Mouse (Mus musculus): ENCODE data around the gene Hnrnpu.
"Not testable (repeated sequence)": the region's sequence is repeated elsewhere in the genome, so short reads cannot be mapped to it uniquely, and the experiment has no call there.

The Hnrnpu gene

DNA sequence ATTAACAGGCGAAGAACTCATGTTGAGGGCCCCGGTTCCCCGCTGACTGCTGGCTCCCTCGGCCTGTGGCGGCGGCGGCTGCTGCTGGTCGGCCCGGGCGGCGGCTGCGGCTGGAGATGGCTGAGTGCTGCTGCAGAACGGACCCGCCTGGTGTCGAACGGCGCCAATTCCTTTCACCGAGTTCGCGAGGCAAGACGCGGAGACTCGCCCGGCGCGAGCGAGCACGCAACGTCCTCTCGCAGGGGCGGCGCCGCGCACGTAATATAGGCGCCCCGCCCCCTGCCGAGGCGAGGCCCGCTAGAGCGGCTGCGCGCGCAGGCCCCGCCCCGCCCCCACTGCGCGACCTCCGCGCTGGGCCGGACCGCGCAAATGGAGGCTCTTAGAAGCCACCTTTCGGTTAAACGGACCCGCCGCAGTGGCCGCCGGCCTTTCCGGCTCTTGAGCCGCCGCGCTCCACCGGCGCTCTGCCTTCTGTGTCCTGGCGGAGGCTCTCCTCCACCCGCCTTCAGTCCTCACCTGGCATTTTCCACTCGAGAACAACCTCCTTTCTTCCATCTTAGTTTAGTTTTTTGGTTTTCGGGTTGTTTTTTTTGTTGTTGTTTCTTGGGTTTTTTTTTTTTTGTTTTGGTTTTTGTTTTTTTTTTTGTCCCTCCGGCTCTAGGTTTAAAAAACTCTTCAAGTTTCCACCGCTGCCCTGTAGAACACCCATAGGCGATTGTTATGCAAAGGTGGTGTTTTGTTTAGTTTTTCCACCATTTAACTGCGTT, at the start of gene Hnrnpu:
TSS of gene Hnrnpu (minus strand) at position 247 of the 767 bp plus-strand sequence.
- DNase-seq (ENCODE audit: low spot score in 2 of 2): peak; percentile 96

DNA sequence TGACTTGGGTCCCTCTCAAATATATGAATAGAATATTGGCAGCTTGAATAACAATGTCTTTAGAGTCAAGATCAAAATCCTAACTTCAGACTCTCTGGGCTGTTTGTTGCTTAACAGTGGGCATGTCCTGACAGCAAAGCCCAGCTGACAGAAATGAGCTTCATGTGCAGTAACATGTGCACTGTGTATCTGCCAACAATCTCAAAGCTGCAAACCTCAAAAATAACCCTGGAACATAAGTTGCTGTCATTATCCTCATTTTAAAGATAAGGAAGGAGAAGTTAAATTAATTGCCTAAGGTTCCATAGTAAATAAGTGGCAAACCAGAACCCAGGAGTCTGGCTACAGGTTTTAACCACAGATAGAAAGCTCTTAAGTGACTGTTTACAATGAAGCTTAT, 44.6 kb upstream of the Hnrnpu start:
- no peak for DNase-seq (ENCODE audit: low spot score in 2 of 2)

DNA sequence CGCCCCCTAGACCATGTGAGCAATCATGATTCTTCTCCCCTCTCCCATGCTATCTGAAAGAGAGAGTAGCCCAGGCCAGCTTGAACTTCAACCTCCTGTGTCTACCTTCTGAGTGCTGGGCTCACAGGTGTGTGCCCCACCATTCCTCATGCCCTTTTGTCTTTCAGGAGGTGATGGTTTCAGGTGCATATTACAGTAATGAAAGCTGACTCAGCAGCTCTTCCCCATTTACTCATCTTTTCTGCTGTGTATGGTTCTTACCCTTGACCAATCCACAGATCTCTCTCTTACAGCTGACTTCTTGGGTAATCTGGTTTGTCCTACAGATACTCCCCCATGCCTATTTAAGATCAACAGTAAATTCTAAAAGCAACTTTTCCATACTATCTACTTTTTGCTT, 41.6 kb upstream of the Hnrnpu start:
- DNase-seq (ENCODE audit: low spot score in 2 of 2): no peak

GRCm38 (mm10) chr1:178378115-178378514, 40.5 kb upstream of the Hnrnpu start:
- DNase-seq (ENCODE audit: low spot score in 2 of 2): no peak

GRCm38 (mm10) chr1:178376907-178377306, 39.3 kb upstream of the Hnrnpu start:
- no peak for DNase-seq (ENCODE audit: low spot score in 2 of 2)

DNA sequence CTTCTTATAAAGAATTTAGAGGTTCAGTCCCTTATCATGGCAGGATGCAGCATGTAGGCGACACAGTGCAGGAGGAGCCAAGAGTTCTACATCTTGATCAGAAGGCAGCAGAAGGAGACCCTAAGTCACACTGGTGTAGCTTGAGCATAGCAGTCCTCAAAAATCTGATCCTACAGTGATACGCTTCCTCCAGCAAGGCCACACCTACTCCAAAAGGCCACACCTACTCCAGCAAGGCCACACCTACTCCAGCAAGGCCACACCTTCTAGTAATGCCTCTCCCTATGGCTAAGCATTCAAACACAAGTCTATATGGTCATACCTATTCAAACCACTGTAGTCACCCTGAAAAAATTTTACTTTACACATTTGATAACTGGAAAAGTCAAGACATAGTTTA, 38.5 kb upstream of the Hnrnpu start:
- DNase-seq (ENCODE audit: low spot score in 2 of 2): no peak

DNA sequence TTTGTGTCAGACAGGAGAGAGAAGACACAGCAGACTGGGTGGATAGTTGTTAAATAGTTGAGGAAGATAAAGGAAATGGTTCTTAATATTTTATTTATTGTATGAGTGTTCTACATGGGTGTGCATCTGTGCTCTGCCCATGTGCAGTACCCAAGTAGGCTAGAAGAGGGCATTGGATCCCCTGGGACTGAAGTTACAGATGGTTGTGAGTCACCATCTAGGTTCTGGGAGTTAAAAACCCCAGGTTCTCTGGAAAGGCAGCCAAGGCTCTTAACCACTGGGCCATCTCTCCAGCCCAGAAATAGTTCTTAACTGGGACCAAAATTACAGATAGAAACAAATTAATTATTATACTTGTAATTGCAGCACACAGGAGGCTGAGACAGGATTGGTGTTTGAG, 37.8 kb upstream of the Hnrnpu start:
- no peak for DNase-seq (ENCODE audit: low spot score in 2 of 2)

GRCm38 (mm10) chr1:178372681-178373080, 35.1 kb upstream of the Hnrnpu start:
- DNase-seq (ENCODE audit: low spot score in 2 of 2): no peak

- DNase-seq (ENCODE audit: low spot score in 2 of 2): peak in 1 of 2 experiments; percentile 58
These were observed 31.7 kb upstream of the Hnrnpu start for GRCm38 (mm10) chr1:178369272-178369651.

DNA sequence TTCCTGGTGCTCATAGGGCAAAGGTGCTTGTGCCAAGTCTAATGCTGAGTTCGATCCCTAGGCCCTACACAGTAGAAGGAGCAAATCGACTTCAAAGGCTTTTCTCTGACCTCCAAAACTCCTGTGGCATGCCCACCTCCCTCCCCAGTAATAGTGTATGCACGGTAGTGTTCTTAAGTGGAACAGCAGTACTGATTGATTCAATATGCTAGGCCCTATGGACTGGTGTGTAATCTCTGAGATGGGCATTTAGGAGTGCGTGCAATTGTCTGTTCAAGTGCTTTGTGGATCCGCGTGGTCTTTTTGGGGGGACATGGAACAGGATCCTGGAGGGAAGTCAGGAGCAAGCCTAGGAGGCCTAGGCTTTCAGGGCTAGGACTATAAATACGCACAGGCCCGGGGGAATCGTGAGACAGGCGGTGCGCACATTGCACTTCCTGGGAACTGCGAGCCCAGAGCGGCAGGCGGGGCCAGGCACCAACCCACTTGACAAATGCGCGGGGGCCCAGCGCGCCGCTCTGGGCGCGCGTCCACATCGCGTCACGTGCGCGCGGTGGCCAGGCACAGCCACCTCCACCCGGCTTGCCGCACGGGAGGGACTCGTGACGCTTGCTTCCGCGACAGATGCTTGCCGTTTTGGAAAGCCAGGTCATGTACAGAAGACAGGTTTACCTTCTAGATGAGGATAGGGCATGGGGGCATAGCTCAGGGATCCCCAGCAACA, 31.1 kb upstream of the Hnrnpu start:
- DNase-seq (ENCODE audit: low spot score in 2 of 2): peak; percentile 96 to 97

GRCm38 (mm10) chr1:178368121-178368520, 30.5 kb upstream of the Hnrnpu start:
- DNase-seq (ENCODE audit: low spot score in 2 of 2): no peak

DNA sequence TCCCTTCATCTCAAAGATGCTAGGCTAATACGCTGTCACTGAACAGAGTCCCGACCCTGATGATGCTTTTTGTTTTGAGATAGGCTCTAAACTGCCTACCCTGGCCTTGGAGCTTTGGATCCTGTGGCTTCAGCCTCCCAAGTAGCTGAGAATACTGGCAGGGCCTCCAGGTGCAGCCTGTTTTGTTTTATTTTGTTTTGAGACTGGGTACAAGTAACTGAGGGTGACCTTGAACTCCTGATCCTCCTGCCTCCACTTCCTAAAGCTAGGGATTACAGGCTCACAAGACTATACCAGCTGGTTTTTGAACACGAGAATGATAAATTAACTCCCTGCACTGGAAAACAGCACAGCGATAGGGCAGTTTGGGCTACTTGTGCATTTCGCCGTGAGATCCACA, 27.6 kb upstream of the Hnrnpu start:
- no peak for DNase-seq (ENCODE audit: low spot score in 2 of 2)

GRCm38 (mm10) chr1:178360702-178361101, 23.1 kb upstream of the Hnrnpu start:
- DNase-seq (ENCODE audit: low spot score in 2 of 2): no peak

DNA sequence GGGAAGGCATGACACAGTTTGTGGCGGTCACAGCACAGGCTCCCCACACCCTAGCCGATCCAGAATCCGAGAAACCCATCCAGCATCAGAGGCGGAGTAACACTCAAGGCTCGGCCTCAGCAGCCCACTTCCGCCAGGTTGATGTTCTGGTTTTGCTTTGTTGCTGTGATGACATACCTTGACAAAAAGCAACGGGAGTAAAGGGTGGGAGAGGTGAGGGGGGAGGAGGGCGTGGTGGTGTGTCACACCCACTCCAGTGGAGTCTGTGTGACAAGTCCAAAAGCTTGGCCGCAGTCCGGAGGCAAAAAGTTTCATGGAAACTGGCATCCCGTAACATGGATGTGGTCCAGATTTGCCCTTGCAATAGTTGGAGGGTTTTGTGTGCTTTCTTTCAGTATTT, 22.7 kb upstream of the Hnrnpu start:
- no peak for DNase-seq (ENCODE audit: low spot score in 2 of 2)

- peak; percentile 29 to 41 for DNase-seq (ENCODE audit: low spot score in 2 of 2)
These were observed 20.4 kb upstream of the Hnrnpu start for GRCm38 (mm10) chr1:178357776-178358710.

GRCm38 (mm10) chr1:178354576-178354975, 17.0 kb upstream of the Hnrnpu start:
- no peak for DNase-seq (ENCODE audit: low spot score in 2 of 2)

DNA sequence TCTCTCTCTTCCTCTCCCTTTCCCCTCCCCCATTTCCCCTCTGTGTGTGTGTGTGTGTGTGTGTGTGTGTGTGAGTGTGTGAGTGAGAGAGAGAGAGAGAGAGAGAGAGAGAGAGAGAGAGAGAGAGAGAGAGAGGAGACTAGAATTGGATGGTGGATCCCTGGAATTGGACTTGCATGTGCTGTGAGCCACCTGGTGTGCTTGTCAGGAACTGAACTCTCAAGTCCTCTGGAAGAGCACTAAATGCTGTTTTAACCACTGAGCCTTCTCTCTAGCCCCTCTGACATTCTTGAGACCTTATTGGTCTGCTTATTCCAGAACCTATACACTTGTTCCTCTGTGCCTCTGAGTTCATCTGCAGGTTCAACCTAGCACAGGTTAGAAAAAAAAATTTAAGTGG, 14.0 kb upstream of the Hnrnpu start:
- no peak for DNase-seq (ENCODE audit: low spot score in 2 of 2)

GRCm38 (mm10) chr1:178350792-178351191, 13.2 kb upstream of the Hnrnpu start:
- no peak for DNase-seq (ENCODE audit: low spot score in 2 of 2)

GRCm38 (mm10) chr1:178344071-178344805, 6.6 kb upstream of the Hnrnpu start:
- not testable (repeated sequence) for DNase-seq (ENCODE audit: low spot score in 2 of 2)

DNA sequence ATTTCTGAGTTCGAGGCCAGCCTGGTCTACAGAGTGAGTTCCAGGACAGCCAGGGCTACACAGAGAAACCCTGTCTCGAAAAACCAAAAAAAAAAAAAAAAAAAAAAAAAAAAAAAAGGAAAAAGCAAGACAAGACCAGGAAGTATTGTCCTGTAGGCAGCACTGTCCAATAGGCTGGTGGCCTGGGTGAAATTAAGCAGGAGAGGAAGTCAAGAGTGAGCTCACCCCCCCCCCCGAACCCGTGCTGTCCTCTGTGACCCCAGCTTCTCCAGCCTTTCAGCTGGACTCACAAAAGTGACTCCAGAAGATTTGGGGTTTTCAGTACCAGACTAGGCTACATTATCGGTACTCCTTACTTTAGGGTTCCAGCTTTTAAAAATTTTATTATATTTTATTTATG, 5.0 kb upstream of the Hnrnpu start:
- DNase-seq (ENCODE audit: low spot score in 2 of 2): no peak

DNA sequence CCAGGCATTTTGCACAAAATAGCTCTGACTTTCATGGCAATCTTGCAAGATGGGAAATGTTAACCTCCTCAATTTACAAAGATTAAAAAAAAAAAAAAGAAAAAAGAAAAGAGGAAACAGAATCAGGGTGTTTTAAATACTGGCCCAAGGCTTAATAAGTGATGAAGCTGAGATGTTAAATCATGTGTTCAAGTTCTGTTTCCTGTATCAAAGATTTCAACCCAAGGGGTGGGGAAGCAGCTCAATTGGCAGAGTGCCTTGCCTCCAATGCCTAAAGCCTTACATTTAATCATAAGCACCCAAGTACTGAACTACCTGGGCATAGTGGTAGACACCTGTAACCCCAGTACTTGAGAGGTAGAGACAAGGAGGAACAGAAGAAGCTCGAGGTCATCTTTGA, 4.5 kb upstream of the Hnrnpu start:
- DNase-seq (ENCODE audit: low spot score in 2 of 2): no peak

Measured in heart, adult 9 months (tissue).